Mouse (Mus musculus) midbrain, embryonic 11.5 days (tissue): ENCODE measurements at regions not wholly inside any gene's neighbourhood (a gene's known extent, or its start where the extent isn't known, plus 50 kb on each side); places are given as distances from the start of the nearest gene placed in this dataset.

Source experiments
- ATAC-seq: fragments of 200-750 bp; cut with Nextera tagmentation; 2 replicates; pipeline ENCODE4 v1.8.0; 2017; ENCODE audit warnings: moderate TSS enrichment, moderate library complexity; ENCODE audit not compliant: low FRiP score
- DNase-seq: peaks from one replicate; pipeline ENCODE4 v3.0.0; 2015; ENCODE audit warnings: low spot score; ENCODE audit errors: missing footprints
- H3K27ac ChIP-seq: fragments of 300-500 bp; sonication (generic); 2 replicates; pipeline ENCODE4 v1.5.1; 2014; ENCODE audit warnings: low read depth, low read length
- H3K27me3 ChIP-seq: fragments of 300-500 bp; sonication (generic); 2 replicates; pipeline ENCODE4 v1.6.1; 2014; ENCODE audit warnings: mild to moderate bottlenecking, low read length, moderate library complexity, mixed read lengths; ENCODE audit not compliant: control insufficient read depth, insufficient read depth
- H3K36me3 ChIP-seq: fragments of 300-500 bp; sonication (generic); 2 replicates; pipeline ENCODE4 v1.6.1; 2014; ENCODE audit warnings: mild to moderate bottlenecking, low read length, moderate library complexity, mixed read lengths; ENCODE audit not compliant: control insufficient read depth, insufficient read depth
- H3K4me1 ChIP-seq: fragments of 300-500 bp; sonication (generic); 2 replicates; pipeline ENCODE4 v1.6.1; 2014; ENCODE audit warnings: low read length; ENCODE audit not compliant: control insufficient read depth, insufficient read depth
- H3K4me2 ChIP-seq: fragments of 300-500 bp; sonication (generic); 2 replicates; pipeline ENCODE4 v1.6.1; 2014; ENCODE audit warnings: mild to moderate bottlenecking, moderate library complexity
- H3K4me3 ChIP-seq: fragments of 300-500 bp; sonication (generic); 2 replicates; pipeline ENCODE4 v1.5.1; 2014; ENCODE audit warnings: low read depth, low read length
- H3K9ac ChIP-seq: fragments of 300-500 bp; sonication (generic); 2 replicates; pipeline ENCODE4 v1.6.1; 2014; ENCODE audit warnings: low read length
- H3K9me3 ChIP-seq: fragments of 300-500 bp; sonication (generic); 2 replicates; pipeline ENCODE4 v1.6.1; 2016; ENCODE audit warnings: low read length; ENCODE audit not compliant: control insufficient read depth
- WGBS: fragments of 180-500 bp; shearing (Covaris S2); extraction: QIAGEN DNeasy Blood & Tissue Kit; methylation state at CpG from one replicate; pipeline ENCODE4 v1.1.7; 2014; 5-methylcytosine and 5-hydroxymethylcytosine counted together

DNA sequence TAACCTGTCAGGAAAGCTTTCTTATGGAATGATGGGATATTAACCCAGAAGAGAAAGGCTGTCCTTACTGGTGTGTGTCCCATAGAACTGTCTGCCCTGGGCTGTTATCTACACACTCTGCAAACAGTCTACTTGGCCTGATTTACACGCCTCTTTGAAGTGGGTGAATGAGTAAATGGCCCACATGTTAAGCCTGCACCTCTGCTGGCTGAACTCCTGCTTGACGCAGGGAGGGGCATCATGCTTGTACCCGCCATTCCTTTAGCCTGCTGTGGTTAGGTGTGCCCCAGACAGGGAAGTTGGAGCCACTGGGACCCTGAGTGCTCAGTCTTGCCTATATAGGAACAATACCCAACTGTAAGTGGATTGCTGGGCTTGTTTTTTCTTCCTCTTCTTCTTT, 371.3 kb upstream of the Ubash3b start:
- H3K4me1 ChIP-seq, result peaks cover 3% of the 10 kb centered on the region; the same call in 1 of the 2 replicates
- no peak overlapping the region for H3K4me3 ChIP-seq
- ATAC-seq (no peak), DNase-seq (no peak)
- no peaks in the 10 kb centered on the region for H3K27me3 ChIP-seq
- peaks cover 3% of the 10 kb centered on the region; the same call in 1 of the 2 replicates for H3K36me3 ChIP-seq
- H3K4me2 ChIP-seq, result no peak overlapping the region
- WGBS, result 75% methylated on average over 3 of the region's 3 CpGs
- no peak overlapping the region for H3K9ac ChIP-seq
- no peaks in the 10 kb centered on the region for H3K9me3 ChIP-seq
- no peak overlapping the region for H3K27ac ChIP-seq

GRCm38 (mm10) chr9:41532290-41532689, 370.8 kb upstream of the Ubash3b start:
- Histone ChIP-seq H3K9ac (no peak overlapping the region), H3K4me3 (no peak overlapping the region), H3K9me3 (no peaks in the 10 kb centered on the region), H3K27me3 (no peaks in the 10 kb centered on the region), H3K4me1 (peaks cover 3% of the 10 kb centered on the region; the same call in 1 of the 2 replicates), H3K27ac (no peak overlapping the region), H3K4me2 (no peak overlapping the region), H3K36me3 (peaks cover 3% of the 10 kb centered on the region; the same call in 1 of the 2 replicates)
- DNase-seq (no peak), ATAC-seq (no peak)
- 87% methylated on average over 7 of the region's 7 CpGs for WGBS

GRCm38 (mm10) chr9:41531596-41531995, 370.1 kb upstream of the Ubash3b start:
- Histone ChIP-seq H3K4me3 (no peak overlapping the region), H3K36me3 (peaks cover 3% of the 10 kb centered on the region; the same call in 1 of the 2 replicates), H3K9me3 (no peaks in the 10 kb centered on the region), H3K4me2 (no peak overlapping the region), H3K4me1 (peaks cover 3% of the 10 kb centered on the region), H3K9ac (no peak overlapping the region), H3K27me3 (no peaks in the 10 kb centered on the region), H3K27ac (no peak overlapping the region)
- DNase-seq (no peak), ATAC-seq (no peak)
- WGBS, result 86% methylated on average over 6 of the region's 6 CpGs

DNA sequence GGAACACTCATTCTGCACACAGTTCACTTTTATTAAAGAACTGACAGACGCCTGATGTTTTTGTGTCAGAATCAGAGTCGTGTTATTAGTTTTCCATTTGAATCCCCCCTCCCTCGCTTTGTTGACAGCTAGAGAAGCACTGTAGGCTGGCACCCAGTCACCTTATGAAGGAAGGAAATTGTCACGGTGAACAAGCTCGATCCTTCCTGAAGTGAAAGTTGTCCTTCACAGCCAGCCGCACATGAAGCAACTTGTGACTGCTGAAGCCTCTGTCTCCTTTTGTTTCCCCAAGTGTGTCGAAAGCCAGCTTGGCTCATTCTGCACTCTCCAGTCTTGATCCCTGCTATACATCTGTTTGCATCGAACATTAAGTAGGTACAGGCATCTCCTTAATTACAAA, 364.6 kb upstream of the Ubash3b start:
- Histone ChIP-seq H3K27ac (no peak overlapping the region), H3K36me3 (no peaks in the 10 kb centered on the region), H3K9me3 (no peaks in the 10 kb centered on the region), H3K27me3 (no peaks in the 10 kb centered on the region), H3K4me3 (no peak overlapping the region), H3K4me2 (no peak overlapping the region), H3K9ac (no peak overlapping the region), H3K4me1 (peaks cover 11% of the 10 kb centered on the region)
- 53% methylated on average over 8 of the region's 8 CpGs for WGBS
- ATAC-seq (no peak), DNase-seq (no peak)

GRCm38 (mm10) chr9:41525534-41525933, 364.0 kb upstream of the Ubash3b start:
- H3K4me2 ChIP-seq, result no peak overlapping the region; the same call in 1 of the 2 replicates
- H3K9me3 ChIP-seq, result no peaks in the 10 kb centered on the region
- WGBS, result 54% methylated on average over 1 of the region's 1 CpGs
- H3K27me3 ChIP-seq, result no peaks in the 10 kb centered on the region
- H3K4me1 ChIP-seq, result peaks cover 11% of the 10 kb centered on the region
- ATAC-seq (no peak), DNase-seq (no peak)
- H3K4me3 ChIP-seq, result no peak overlapping the region
- no peaks in the 10 kb centered on the region for H3K36me3 ChIP-seq
- H3K27ac ChIP-seq, result no peak overlapping the region
- no peak overlapping the region for H3K9ac ChIP-seq

DNA sequence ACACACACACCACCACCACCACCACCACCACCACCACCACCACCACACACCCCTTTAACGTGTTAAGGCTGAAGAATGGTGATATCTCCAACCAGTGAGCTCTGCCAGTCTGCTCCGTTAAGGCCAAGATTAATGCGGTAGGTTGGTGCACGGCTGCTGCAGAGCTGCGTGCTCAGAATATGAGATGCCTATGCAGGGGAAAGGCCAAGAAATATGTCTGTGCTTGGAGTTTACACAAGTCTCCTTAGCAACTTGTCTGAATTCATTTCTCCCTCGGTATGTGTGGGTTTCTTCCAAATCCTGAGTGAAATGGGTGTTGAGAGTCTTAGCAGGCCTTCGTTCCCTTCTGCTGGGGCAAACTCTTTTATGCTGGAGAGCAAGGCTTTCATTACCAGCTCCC, 363.1 kb upstream of the Ubash3b start:
- Histone ChIP-seq H3K4me2 (no peak overlapping the region), H3K4me3 (no peak overlapping the region), H3K9me3 (no peaks in the 10 kb centered on the region), H3K9ac (no peak overlapping the region), H3K36me3 (no peaks in the 10 kb centered on the region), H3K27me3 (no peaks in the 10 kb centered on the region), H3K27ac (no peak overlapping the region), H3K4me1 (peaks cover 11% of the 10 kb centered on the region)
- WGBS, result 81% methylated on average over 7 of the region's 7 CpGs
- no peak for DNase-seq
- no peak for ATAC-seq

- H3K9ac ChIP-seq, result no peak overlapping the region
- H3K27ac ChIP-seq, result no peak overlapping the region
- no peak overlapping the region for H3K4me2 ChIP-seq
- DNase-seq (no peak), ATAC-seq (no peak)
- no peaks in the 10 kb centered on the region for H3K27me3 ChIP-seq
- WGBS, result 97% methylated on average over 2 of the region's 2 CpGs
- no peaks in the 10 kb centered on the region for H3K36me3 ChIP-seq
- H3K4me3 ChIP-seq, result no peak overlapping the region
- peaks cover 11% of the 10 kb centered on the region for H3K4me1 ChIP-seq
- H3K9me3 ChIP-seq, result no peaks in the 10 kb centered on the region
These were observed 362.5 kb upstream of the Ubash3b start for GRCm38 (mm10) chr9:41523969-41524368.

DNA sequence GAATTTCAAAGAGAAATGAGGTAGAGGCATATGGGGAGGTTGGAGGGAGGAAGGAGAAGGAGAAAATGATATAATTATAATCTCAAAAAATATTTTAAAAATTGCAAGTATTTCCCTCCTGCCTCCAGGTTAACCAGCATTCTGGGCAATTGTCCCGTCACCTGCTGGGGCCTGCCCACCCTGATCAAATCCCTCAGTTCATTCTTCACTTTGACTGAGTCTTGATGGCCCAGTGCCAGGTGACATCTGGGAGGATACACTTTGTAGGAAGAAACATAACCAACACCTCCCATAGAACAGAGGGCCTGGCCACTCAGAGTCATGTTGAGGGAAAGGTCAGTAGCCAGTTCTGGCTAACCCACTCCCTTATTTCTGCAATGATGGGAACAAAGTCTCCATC, 360.8 kb upstream of the Ubash3b start:
- Histone ChIP-seq H3K36me3 (no peaks in the 10 kb centered on the region), H3K4me1 (peaks cover 11% of the 10 kb centered on the region), H3K4me2 (no peak overlapping the region), H3K9me3 (no peaks in the 10 kb centered on the region), H3K27ac (no peak overlapping the region), H3K9ac (no peak overlapping the region), H3K4me3 (no peak overlapping the region), H3K27me3 (no peaks in the 10 kb centered on the region)
- 92% methylated on average over 1 of the region's 1 CpGs for WGBS
- ATAC-seq, result no peak
- DNase-seq, result no peak

- ATAC-seq (no peak), DNase-seq (no peak)
- H3K4me2 ChIP-seq, result no peak overlapping the region
- H3K4me1 ChIP-seq, result no peaks in the 10 kb centered on the region
- no peak overlapping the region for H3K9ac ChIP-seq
- WGBS, result 74% methylated on average over 2 of the region's 2 CpGs
- H3K27ac ChIP-seq, result no peak overlapping the region
- no peaks in the 10 kb centered on the region for H3K27me3 ChIP-seq
- no peaks in the 10 kb centered on the region for H3K36me3 ChIP-seq
- H3K9me3 ChIP-seq, result no peaks in the 10 kb centered on the region
- no peak overlapping the region for H3K4me3 ChIP-seq
These were observed 356.3 kb upstream of the Ubash3b start for GRCm38 (mm10) chr9:41517787-41518186.
